Mouse (Mus musculus): Measurements from ENCODE around the gene Chtop. TPM values are rescaled to one million over a fixed set of nuclear protein-coding genes. Genes with fewer than 3 reads are reported as not detected.

Gene Chtop
- 97.7 and 99.3 TPM in 2 replicates for total RNA-seq (2015)
- 85.7 and 88.3 TPM in 2 replicates for total RNA-seq (2017)

DNA sequence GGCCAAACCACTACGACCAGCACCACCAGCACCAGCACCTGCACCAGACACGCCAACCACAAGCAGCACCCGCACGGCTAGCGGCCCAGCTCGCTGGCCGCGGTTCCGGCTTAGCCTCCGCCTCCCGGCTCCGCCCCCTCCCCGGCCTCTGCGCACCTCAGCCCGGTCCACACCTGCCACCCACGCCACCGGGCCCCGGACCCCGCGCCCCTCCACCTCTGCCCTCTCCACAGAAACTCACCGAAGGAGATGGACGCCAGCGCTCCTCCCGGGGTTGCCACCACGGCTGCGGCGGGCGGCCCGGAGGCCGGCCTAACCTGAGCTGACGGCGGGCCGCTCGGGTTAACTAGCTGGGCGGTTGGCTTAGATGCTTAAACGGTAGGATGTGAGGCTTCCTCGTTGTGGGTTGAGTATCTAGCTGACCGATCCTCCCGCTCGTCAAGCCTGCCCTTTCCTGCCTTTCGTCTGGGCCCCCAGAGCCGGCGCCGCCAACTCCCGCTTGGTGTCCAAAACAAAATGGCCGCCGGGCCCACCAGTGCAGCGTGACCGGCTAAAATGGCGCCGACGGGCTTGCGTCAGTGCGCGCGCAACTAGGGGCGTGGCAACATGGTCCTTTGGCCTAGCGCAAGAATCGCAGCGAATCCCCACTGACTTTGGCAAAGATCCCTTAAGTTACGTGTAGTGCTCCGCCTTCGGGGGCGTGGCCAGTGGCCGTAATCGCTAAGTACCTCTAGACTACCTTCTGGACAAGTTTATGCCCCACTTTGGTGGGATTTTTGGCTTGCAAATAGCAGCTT lies at the start of gene Chtop:
TSS of gene Chtop (minus strand) at position 549 of the 797 bp plus-strand sequence.
- ATAC-seq (ENCODE audit: poor library complexity, severe bottlenecking), result peak; percentile 90

DNA sequence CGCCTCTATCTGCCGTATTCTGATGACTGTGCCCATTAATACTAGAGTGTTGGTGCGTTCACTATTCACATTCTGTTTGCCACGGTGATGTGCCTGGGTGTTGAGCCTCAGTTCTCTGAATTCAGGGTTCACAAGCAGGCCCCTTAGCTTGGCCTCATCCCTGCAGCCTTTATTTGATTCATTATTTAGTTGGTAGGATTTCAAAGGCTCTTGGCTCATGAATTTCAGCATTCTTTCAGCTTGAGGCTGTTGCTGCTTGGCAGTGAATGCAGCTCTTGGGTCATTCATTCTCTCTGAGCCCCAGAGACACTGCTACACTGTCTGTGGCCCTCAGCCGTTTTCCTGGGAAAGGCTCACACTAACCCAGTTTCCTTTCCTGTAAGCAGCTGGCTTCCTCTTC lies 46.7 kb upstream of the Chtop start:
- no peak for ATAC-seq (ENCODE audit: poor library complexity, severe bottlenecking)

DNA sequence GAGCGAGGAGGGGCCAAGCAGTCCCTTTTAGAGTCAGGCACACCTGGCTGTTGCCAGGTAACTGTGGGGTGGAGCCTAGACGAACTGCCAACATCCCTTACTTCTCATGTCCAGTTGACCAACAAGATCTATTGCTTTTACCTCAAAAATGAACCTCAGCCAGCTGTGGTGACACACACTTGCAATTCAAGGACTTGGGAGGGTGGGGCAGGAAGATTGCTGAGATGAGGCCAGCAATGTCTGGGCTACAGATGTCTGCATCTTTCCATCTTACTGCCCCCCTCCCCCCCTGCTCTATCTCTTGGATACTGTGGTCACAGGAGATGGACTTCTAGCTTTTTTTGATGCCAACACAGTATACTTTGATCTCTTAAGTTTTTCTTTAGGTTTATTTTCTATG lies 42.9 kb upstream of the Chtop start:
- no peak for ATAC-seq (ENCODE audit: poor library complexity, severe bottlenecking)

DNA sequence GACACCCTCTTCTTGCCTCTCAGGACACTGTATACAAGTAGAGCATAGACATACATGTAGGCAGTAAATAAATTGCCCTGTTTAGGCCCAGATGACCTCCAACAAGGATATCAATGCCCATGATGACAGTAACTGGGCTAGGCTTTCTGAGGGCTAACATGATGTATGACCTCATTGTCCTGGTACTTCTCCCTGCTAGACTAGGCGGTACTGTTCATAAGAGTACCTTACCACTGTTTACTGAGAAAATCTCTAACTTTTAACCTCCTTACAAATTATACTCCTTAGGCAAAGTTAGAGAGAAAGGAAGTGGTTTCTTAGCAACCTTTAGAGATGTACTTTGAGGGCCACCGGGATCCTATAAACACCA lies 41.1 kb upstream of the Chtop start:
- no peak for ATAC-seq (ENCODE audit: poor library complexity, severe bottlenecking)

GRCm38 (mm10) chr3:90549676-90550420 lies 40.5 kb upstream of the Chtop start:
- no peak for ATAC-seq (ENCODE audit: poor library complexity, severe bottlenecking)

DNA sequence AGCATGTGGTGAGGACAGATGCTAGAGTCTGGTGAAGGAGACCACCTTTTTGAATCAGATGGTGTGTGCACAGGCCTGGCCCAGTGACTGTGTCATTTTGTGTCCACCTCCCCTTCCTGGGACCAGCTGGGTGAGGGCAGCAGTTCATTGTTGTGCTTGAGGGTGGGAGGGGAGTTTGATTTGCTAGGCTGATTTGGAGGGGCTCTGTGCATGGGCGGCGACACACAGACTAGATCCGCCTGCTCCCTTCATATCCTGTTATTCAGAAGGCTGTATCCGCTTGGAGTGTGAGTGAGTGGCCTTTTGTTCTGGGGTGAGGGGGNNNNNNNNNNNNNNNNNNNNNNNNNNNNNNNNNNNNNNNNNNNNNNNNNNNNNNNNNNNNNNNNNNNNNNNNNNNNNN lies 31.6 kb upstream of the Chtop start:
- ATAC-seq (ENCODE audit: poor library complexity, severe bottlenecking), result no peak

DNA sequence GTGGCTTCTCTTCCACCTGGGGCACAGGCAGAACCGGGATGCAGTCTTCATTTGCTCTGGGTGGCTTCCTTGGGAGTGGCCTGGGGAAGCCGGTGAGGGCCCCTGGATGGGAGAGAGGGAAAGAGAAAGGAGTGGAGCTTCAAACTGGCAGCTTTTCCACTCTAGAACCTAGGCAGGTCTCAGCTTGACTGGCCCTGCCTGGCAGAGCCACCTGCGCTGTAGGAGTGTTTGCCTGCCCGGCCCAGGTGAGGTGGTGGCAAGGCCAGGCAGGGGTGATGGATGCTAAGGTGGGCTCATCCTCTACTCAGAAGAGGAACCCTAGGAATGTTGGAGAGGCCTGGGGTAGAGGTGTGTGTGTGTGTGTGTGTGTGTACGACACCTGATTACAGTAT lies 28.6 kb upstream of the Chtop start:
- ATAC-seq (ENCODE audit: poor library complexity, severe bottlenecking), result no peak

GRCm38 (mm10) chr3:90537141-90537904 lies 28.0 kb upstream of the Chtop start, which contains the start of gene S100a16:
Gene S100a16, plus strand, starts transcription at chr3:90537254.
- no peak for ATAC-seq (ENCODE audit: poor library complexity, severe bottlenecking)

- no peak for ATAC-seq (ENCODE audit: poor library complexity, severe bottlenecking)
Observed at GRCm38 (mm10) chr3:90535446-90535845, 26.1 kb upstream of the Chtop start.

DNA sequence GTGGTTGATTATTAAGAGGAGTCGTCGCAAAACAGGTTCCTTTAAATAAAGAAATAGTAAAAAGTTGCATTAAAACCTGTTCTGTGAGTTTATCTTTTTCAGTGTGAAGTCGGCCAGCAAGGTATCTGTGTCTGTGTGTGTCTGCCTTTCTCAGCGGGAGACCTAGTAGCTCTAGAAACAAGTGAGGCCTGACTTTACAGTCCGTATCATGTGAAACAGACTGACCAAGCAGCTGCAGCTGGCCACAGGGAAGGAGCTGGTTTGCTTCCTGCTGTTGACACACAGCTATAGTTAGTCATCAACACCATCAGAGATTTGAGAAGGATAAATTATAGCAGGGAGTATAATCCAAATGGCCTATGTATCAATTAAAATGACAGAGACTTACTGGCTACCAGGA lies 22.4 kb upstream of the Chtop start:
- ATAC-seq (ENCODE audit: poor library complexity, severe bottlenecking), result no peak

GRCm38 (mm10) chr3:90527291-90527873 lies 18.1 kb upstream of the Chtop start:
- ATAC-seq (ENCODE audit: poor library complexity, severe bottlenecking), result no peak

DNA sequence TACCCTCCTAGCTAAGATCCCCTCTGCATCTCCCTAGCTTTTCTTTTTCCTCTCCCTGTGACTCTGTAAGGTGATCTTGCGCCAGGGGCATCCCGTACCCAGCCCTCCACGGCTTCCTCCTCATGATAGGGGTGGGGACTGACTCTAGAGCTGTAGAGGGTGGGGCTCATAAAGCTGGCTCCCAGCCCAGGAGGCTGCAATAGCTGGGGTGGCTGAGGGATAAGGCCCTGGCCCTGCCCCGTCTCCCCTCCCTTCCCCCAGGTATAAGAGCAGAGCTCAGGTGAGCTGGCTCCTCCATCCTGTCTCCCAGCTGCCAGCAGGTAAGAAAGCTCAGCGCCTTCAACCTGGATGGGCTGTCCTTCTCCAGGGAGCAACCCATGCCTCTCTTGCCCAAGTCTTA lies 17.3 kb upstream of the Chtop start, which contains the start of gene S100a14:
TSS of gene S100a14 (plus strand) at position 277 of the 400 bp plus-strand sequence.
- peak; percentile 70 for ATAC-seq (ENCODE audit: poor library complexity, severe bottlenecking)

GRCm38 (mm10) chr3:90526076-90526475 lies 16.8 kb upstream of the Chtop start:
- no peak for ATAC-seq (ENCODE audit: poor library complexity, severe bottlenecking)

GRCm38 (mm10) chr3:90525421-90525820 lies 16.1 kb upstream of the Chtop start:
- peak; percentile 97 for ATAC-seq (ENCODE audit: poor library complexity, severe bottlenecking)

- ATAC-seq (ENCODE audit: poor library complexity, severe bottlenecking), result no peak
Observed at GRCm38 (mm10) chr3:90517711-90518110, 8.4 kb upstream of the Chtop start.

- no peak for ATAC-seq (ENCODE audit: poor library complexity, severe bottlenecking)
Observed at GRCm38 (mm10) chr3:90515789-90516188, 6.5 kb upstream of the Chtop start.

- ATAC-seq (ENCODE audit: poor library complexity, severe bottlenecking), result peak; percentile 14; the same call in 1 of the 2 replicates
Observed at GRCm38 (mm10) chr3:90515242-90515641, 5.9 kb upstream of the Chtop start.

- ATAC-seq (ENCODE audit: poor library complexity, severe bottlenecking), result peak; percentile 83
Observed at GRCm38 (mm10) chr3:90514691-90515090, 5.4 kb upstream of the Chtop start.

GRCm38 (mm10) chr3:90513796-90514590 lies 4.7 kb upstream of the Chtop start, which contains the start of the genes S100a1 and S100a13:
Gene S100a1, minus strand, starts transcription at chr3:90514392.
Gene S100a13, plus strand, starts transcription at chr3:90514435.
- ATAC-seq (ENCODE audit: poor library complexity, severe bottlenecking), result peak; percentile 64
